Mouse (Mus musculus) ovary, postnatal 14 days (tissue): ENCODE measurements around the gene Zdhhc16.
"Not testable (repeated sequence)": the region's sequence is repeated elsewhere in the genome, so short reads cannot be mapped to it uniquely, and the experiment has no call there.

ENCODE experiments used
- DNase-seq: peaks from one replicate; pipeline ENCODE4 v3.0.0; 2022; ENCODE audit warnings: low spot score

Zdhhc16 gene

DNA sequence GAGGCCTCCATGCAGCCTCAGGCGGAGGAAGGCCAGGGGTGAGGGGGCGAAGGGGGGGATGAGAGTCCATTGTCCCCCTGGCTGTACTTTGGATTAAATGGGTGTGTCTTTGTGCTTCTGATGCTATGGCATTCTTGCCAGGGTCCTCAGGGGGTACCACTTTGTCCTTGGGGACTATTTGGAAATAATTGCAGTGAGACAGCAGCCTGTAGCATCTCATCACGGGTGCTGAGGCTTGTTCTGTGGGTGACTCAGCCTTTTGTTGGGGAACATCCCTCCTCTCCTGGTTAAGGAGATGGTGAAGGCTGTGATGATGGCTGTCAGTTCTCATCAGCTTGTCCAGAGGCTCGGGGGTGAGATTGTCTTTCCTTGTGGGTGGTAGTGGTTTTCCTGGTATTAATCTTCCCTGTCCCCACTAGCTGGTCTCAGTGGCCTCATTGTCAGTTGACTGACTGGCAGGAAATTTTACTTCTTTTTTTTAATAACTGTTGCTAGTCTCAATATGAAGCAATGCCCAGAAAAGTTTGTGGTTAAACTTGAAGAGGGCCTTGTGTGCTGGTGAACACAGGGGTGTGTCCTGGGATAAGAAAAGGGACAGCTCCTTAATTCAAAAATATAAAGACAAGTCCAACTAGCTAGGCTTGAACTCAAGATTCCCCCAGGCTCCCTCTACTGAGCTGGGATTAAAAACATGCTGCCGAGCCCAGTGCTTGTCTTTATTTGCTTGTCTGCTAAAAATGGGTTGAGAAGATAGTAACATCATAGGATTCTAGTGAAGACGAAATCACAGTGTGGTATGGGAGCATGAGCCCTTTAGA lies 19.3 kb upstream of the Zdhhc16 start:
- no peak for DNase-seq

DNA sequence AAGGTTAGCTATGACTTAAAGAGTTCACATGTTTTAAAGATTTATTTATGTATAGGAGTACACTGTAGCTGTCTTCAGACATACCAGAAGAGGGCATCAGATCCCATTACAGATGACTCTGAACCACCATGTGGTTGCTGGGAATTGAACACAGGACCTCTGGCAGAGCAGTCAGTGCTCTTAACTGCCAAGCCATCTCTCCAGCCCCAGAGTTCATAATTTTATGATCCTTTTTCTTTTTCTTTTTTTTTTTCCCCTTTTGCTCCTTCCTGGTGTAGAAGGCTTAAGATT lies 18.7 kb upstream of the Zdhhc16 start:
- DNase-seq = not testable (repeated sequence)

- DNase-seq = no peak
Measured at GRCm38 (mm10) chr19:41915294-41915693, 18.0 kb upstream of the Zdhhc16 start.

- no peak for DNase-seq
Measured at GRCm38 (mm10) chr19:41916853-41917252, 16.4 kb upstream of the Zdhhc16 start.

GRCm38 (mm10) chr19:41919471-41919870 lies 13.8 kb upstream of the Zdhhc16 start:
- DNase-seq = no peak

GRCm38 (mm10) chr19:41920412-41921067 lies 12.7 kb upstream of the Zdhhc16 start:
- no peak for DNase-seq

DNA sequence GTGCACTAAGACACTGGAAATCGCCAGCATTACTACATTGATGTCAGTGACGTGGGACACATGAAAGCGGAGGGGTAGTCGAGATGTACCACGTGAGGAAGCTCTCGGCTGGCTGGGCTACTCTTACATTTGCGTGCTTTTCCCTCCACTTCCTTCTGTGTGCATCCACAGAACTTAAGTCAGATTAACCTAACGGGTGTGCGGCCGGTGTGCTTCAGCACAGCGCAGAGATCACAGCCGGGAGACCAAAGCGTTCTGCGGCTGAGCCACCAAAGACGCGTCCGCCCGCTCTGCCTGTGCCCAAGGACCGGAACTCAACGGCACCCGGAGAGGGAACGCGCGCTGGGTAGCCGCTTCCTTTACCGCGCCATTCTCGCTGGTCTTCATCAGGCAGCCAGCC lies 594 bp upstream of the Zdhhc16 start:
- DNase-seq = peak; percentile 13

- no peak for DNase-seq
Measured at GRCm38 (mm10) chr19:41934124-41934523, 844 bp downstream of the Zdhhc16 start.

- DNase-seq = no peak
Measured at GRCm38 (mm10) chr19:41935921-41936320, 2.6 kb downstream of the Zdhhc16 start.

DNA sequence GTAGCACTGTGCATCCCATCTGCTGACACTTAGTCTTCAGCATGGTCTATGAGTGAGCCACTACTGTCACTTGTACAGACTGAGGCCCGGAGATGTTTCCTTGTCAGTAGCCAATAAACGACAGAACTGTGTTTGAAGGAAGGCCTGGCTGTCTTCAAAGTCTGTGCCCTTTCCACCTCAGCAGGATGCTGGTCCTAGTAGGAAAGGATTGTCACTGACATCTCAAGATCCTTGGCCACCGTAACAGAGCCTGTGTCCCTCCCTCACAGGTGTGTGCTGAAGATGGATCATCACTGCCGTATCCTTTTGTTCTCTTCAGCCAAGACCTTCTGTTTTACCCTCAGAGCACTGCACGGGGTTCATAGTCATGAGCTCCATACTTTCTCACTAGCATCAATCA lies 5.3 kb downstream of the Zdhhc16 start:
- no peak for DNase-seq

GRCm38 (mm10) chr19:41943841-41944240 lies 10.6 kb downstream of the Zdhhc16 start:
- no peak for DNase-seq

GRCm38 (mm10) chr19:41952287-41952686 lies 19.0 kb downstream of the Zdhhc16 start:
- no peak for DNase-seq

DNA sequence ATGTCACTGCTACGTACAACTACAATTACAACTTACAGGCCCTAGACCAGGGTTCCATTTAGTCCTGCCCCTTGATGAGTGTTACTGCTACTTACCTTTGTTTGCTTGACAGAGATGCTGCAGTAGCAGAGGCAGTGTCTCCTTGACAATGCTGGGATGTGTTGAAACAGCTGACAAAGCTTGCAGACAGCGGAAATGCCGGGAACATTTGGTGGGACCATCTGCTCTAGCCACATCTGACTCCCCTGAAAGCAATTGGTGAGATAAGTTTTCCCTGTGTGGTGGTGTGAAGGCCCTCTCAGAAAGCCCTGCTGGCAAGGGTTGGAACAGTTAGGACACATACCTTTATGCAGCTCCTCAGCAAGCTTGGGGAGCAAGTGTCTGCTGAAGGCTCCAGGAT lies 20.3 kb downstream of the Zdhhc16 start:
- DNase-seq = no peak

- no peak for DNase-seq
Measured at GRCm38 (mm10) chr19:41969618-41970017, 36.3 kb downstream of the Zdhhc16 start.

GRCm38 (mm10) chr19:41973891-41974794 lies 40.9 kb downstream of the Zdhhc16 start:
- no peak for DNase-seq

GRCm38 (mm10) chr19:41980422-41980818 lies 47.1 kb downstream of the Zdhhc16 start:
- no peak for DNase-seq

- DNase-seq = peak; percentile 96
Measured at GRCm38 (mm10) chr19:41980819-41981594, 47.7 kb downstream of the Zdhhc16 start, which contains the start of gene Mms19. Gene Mms19, minus strand, starts transcription at chr19:41981157.

DNA sequence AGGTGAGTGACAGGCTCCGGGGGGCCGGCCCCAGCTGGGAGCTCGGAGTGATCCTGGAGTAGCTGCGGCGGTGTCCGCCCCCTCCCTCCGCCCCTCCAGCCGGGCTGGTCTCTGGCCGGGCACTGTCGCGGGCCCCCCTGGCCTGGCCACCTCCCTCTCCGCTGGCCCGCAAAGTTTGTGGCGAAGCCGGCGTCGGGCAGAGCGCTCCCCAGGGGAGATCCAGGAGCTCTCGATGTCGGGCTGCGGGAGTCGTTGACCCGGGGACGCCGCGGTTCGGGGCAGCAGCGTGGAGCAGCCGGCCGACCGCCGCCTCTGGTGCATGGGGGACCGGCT lies 48.3 kb downstream of the Zdhhc16 start, which contains the start of gene Ubtd1:
Gene Ubtd1, plus strand, starts transcription at position 169 of the 333 bp plus-strand sequence.
- DNase-seq = no peak

DNA sequence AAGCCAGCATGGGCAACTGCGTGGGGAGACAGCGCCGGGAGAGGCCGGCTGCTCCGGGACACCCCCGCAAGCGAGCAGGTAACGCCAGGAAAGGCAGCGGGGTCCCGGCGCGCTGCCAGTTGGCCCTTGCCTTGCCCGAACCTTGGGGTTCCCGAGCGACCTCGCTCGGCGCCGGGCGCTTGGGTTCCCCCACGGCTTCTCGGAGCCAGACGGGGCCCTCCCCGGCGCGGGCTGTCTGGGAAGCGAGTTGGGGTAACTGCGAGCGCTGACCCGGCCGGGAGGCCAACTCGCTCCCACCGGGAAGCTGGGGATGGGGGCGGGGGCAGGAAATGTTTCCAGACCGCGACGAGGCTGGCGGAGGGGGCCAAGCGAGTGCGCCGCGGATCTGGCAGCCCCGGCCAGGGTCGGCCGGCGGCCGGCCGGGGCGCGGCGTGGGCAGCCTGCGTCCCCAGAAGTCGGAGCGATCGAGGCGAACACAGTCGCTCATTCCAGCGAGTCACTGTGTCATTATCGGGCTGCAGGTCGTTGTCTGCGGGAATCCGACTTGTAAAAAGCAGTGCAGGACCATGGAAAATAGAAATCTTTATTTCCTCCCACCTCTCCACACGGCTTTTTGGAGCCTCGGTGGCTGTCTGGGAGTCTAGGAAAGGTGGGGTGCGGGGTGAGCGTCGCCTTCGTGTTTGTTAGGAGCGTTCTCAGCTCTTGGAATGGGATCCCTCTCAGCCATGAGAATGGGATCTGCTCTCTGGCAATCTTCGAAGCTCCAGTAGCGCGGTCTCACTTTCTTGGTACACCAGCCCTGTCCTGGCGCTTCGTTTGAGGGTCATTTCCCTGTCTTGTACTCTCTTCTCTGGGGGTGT lies 48.9 kb downstream of the Zdhhc16 start:
- DNase-seq = peak; percentile 53

DNA sequence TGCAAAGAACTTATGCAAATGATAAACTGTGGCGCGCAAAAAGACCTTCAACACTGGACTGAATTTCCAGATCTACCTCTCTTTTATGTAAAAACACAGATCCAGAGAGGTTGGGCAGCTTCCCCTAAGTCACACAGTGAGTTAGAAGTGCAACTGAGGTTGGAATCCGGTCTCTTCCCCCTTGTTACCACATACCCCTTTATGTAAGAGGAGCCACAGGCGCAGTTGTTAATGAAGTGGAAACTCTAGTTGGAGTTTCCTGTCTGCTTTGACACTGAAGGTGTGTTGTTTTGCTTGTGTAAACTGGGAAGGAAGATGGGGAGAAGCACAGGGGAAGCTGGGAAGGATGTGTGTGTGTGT lies 49.5 kb downstream of the Zdhhc16 start:
- no peak for DNase-seq

DNA sequence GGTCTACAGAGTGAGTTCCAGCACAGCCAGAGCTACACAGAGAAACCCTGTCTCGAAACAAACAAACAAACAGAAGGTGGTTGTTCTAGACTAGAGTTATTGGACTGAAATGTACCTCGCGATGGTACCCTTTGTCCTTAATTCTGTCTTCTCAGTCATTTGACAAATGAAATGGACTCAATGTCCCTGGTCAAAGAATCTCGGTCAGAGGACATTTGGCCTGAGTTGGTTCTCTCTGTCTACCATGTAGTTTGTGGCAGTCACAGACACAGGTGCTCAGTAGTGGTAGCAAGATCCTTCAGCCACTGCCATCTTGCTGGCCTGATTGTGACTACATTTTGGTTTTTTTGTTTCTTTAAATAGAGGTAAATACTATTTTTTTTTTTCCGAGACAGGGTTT lies 52.7 kb downstream of the Zdhhc16 start:
- DNase-seq = no peak
